Mouse (Mus musculus): ENCODE measurements at regions not wholly inside any gene's neighbourhood (a gene's known extent, or its start where the extent isn't known, plus 50 kb on each side); places are given as distances from the start of the nearest gene placed in this dataset.

GRCm38 (mm10) chr13:88675835-88676234, 145.4 kb upstream of the Edil3 start:
- TF ChIP-seq CTCF (conservative IDR thresholded peaks at IDR 0.05; ENCODE audit: low read length) (no peak), NANOG (IDR thresholded peaks at IDR 0.05; ENCODE audit: borderline replicate concordance, low read length) (no peak), POU5F1 (IDR thresholded peaks at IDR 0.05; ENCODE audit: borderline replicate concordance, low read length) (no peak)

All from E14TG2a.4 (cell line).